Mouse (Mus musculus): ENCODE measurements around the gene Map3k20. TPM values are rescaled to one million over a fixed set of nuclear protein-coding genes. Genes with fewer than 3 reads are reported as not detected.

Map3k20 gene
- polyA plus RNA-seq, 1 experiment from 2014 or later, result 8.6 TPM

GRCm38 (mm10) chr2:72326491-72326890 is 41.1 kb downstream of the Map3k20 start:
- H3K4me2 ChIP-seq (replicated peaks), result no peak overlapping the region
- H3K9me3 ChIP-seq, result no peaks in the 10 kb centered on the region
- no peak for ATAC-seq (ENCODE audit: low FRiP score, low read depth)
- no peak overlapping the region for H3K9ac ChIP-seq (replicated peaks)
- H3K4me1 ChIP-seq, result peaks cover 12% of the 10 kb centered on the region
- no peaks in the 10 kb centered on the region for H3K27me3 ChIP-seq
- no peaks in the 10 kb centered on the region for H3K36me3 ChIP-seq
- no peak overlapping the region for H3K4me3 ChIP-seq
- no peak overlapping the region for H3K27ac ChIP-seq (replicated peaks)
- 33% methylated on average over 6 of the region's 6 CpGs for WGBS

GRCm38 (mm10) chr2:72328435-72328834 is 43.0 kb downstream of the Map3k20 start:
- WGBS, result 46% methylated on average over 3 of the region's 3 CpGs
- Histone ChIP-seq H3K4me2 (replicated peaks) (no peak overlapping the region), H3K36me3 (no peaks in the 10 kb centered on the region), H3K27me3 (no peaks in the 10 kb centered on the region), H3K27ac (replicated peaks) (no peak overlapping the region), H3K4me3 (no peak overlapping the region), H3K4me1 (peaks cover 10% of the 10 kb centered on the region), H3K9me3 (no peaks in the 10 kb centered on the region), H3K9ac (replicated peaks) (no peak overlapping the region)
- no peak for ATAC-seq (ENCODE audit: low FRiP score, low read depth)

GRCm38 (mm10) chr2:72330955-72331481 is 45.6 kb downstream of the Map3k20 start:
- Histone ChIP-seq H3K27me3 (no peaks in the 10 kb centered on the region), H3K9ac (replicated peaks) (no peak overlapping the region), H3K4me2 (replicated peaks) (no peak overlapping the region), H3K9me3 (no peaks in the 10 kb centered on the region), H3K4me1 (peaks cover 7% of the 10 kb centered on the region), H3K27ac (replicated peaks) (no peak overlapping the region), H3K4me3 (no peak overlapping the region), H3K36me3 (no peaks in the 10 kb centered on the region)
- ATAC-seq (ENCODE audit: low FRiP score, low read depth), result no peak
- 91% methylated on average over 12 of the region's 12 CpGs for WGBS

- Histone ChIP-seq H3K4me1 (no peaks in the 10 kb centered on the region), H3K4me3 (no peak overlapping the region), H3K9ac (replicated peaks) (no peak overlapping the region), H3K9me3 (no peaks in the 10 kb centered on the region), H3K36me3 (no peaks in the 10 kb centered on the region), H3K4me2 (replicated peaks) (no peak overlapping the region), H3K27ac (replicated peaks) (no peak overlapping the region), H3K27me3 (no peaks in the 10 kb centered on the region)
- no peak for ATAC-seq (ENCODE audit: low FRiP score, low read depth)
- 72% methylated on average over 4 of the region's 4 CpGs for WGBS
Measured at GRCm38 (mm10) chr2:72332067-72332466, 46.6 kb downstream of the Map3k20 start.

GRCm38 (mm10) chr2:72333210-72333609 is 47.8 kb downstream of the Map3k20 start:
- no peaks in the 10 kb centered on the region for H3K36me3 ChIP-seq
- no peak overlapping the region for H3K4me2 ChIP-seq (replicated peaks)
- H3K4me3 ChIP-seq, result no peak overlapping the region
- no peak overlapping the region for H3K9ac ChIP-seq (replicated peaks)
- H3K4me1 ChIP-seq, result no peaks in the 10 kb centered on the region
- H3K27ac ChIP-seq (replicated peaks), result no peak overlapping the region
- ATAC-seq (ENCODE audit: low FRiP score, low read depth), result no peak
- WGBS, result 84% methylated on average over 3 of the region's 3 CpGs
- no peaks in the 10 kb centered on the region for H3K27me3 ChIP-seq
- H3K9me3 ChIP-seq, result no peaks in the 10 kb centered on the region

GRCm38 (mm10) chr2:72336840-72337239 is 51.4 kb downstream of the Map3k20 start:
- no peak for ATAC-seq (ENCODE audit: low FRiP score, low read depth)
- Histone ChIP-seq H3K4me3 (no peak overlapping the region), H3K4me1 (no peaks in the 10 kb centered on the region), H3K36me3 (no peaks in the 10 kb centered on the region), H3K4me2 (replicated peaks) (no peak overlapping the region), H3K27ac (replicated peaks) (no peak overlapping the region), H3K9ac (replicated peaks) (no peak overlapping the region), H3K27me3 (no peaks in the 10 kb centered on the region), H3K9me3 (no peaks in the 10 kb centered on the region)
- 90% methylated on average over 3 of the region's 3 CpGs for WGBS

- H3K9ac ChIP-seq (replicated peaks), result no peak overlapping the region
- H3K4me1 ChIP-seq, result no peaks in the 10 kb centered on the region
- no peak overlapping the region for H3K27ac ChIP-seq (replicated peaks)
- H3K4me3 ChIP-seq, result no peak overlapping the region
- no peak for ATAC-seq (ENCODE audit: low FRiP score, low read depth)
- H3K36me3 ChIP-seq, result no peaks in the 10 kb centered on the region
- H3K4me2 ChIP-seq (replicated peaks), result no peak overlapping the region
- no peaks in the 10 kb centered on the region for H3K27me3 ChIP-seq
- 89% methylated on average over 3 of the region's 3 CpGs for WGBS
- no peaks in the 10 kb centered on the region for H3K9me3 ChIP-seq
Measured at GRCm38 (mm10) chr2:72345281-72345680, 59.8 kb downstream of the Map3k20 start.

- 80% methylated on average over 5 of the region's 5 CpGs for WGBS
- H3K9ac ChIP-seq (replicated peaks), result no peak overlapping the region
- no peaks in the 10 kb centered on the region for H3K27me3 ChIP-seq
- H3K9me3 ChIP-seq, result no peaks in the 10 kb centered on the region
- no peaks in the 10 kb centered on the region for H3K36me3 ChIP-seq
- no peaks in the 10 kb centered on the region for H3K4me1 ChIP-seq
- H3K27ac ChIP-seq (replicated peaks), result no peak overlapping the region
- no peak overlapping the region for H3K4me2 ChIP-seq (replicated peaks)
- H3K4me3 ChIP-seq, result no peak overlapping the region
- no peak for ATAC-seq (ENCODE audit: low FRiP score, low read depth)
Measured at GRCm38 (mm10) chr2:72351329-72351728, 65.9 kb downstream of the Map3k20 start.

- Histone ChIP-seq H3K4me1 (no peaks in the 10 kb centered on the region), H3K36me3 (no peaks in the 10 kb centered on the region), H3K4me3 (no peak overlapping the region), H3K27me3 (no peaks in the 10 kb centered on the region), H3K9me3 (no peaks in the 10 kb centered on the region), H3K27ac (replicated peaks) (no peak overlapping the region), H3K9ac (replicated peaks) (no peak overlapping the region), H3K4me2 (replicated peaks) (no peak overlapping the region)
- WGBS, result 93% methylated on average over 8 of the region's 8 CpGs
- no peak for ATAC-seq (ENCODE audit: low FRiP score, low read depth)
Measured at GRCm38 (mm10) chr2:72351776-72352175, 66.3 kb downstream of the Map3k20 start.

- no peak for ATAC-seq (ENCODE audit: low FRiP score, low read depth)
- Histone ChIP-seq H3K9me3 (no peaks in the 10 kb centered on the region), H3K27ac (replicated peaks) (no peak overlapping the region), H3K36me3 (no peaks in the 10 kb centered on the region), H3K4me2 (replicated peaks) (no peak overlapping the region), H3K4me3 (no peak overlapping the region), H3K27me3 (no peaks in the 10 kb centered on the region), H3K4me1 (no peaks in the 10 kb centered on the region), H3K9ac (replicated peaks) (no peak overlapping the region)
Measured at GRCm38 (mm10) chr2:72352756-72353155, 67.3 kb downstream of the Map3k20 start.

GRCm38 (mm10) chr2:72356471-72356870 is 71.0 kb downstream of the Map3k20 start:
- H3K9ac ChIP-seq (replicated peaks), result no peak overlapping the region
- WGBS, result 80% methylated on average over 10 of the region's 10 CpGs
- no peaks in the 10 kb centered on the region for H3K27me3 ChIP-seq
- H3K4me3 ChIP-seq, result no peak overlapping the region
- H3K4me2 ChIP-seq (replicated peaks), result no peak overlapping the region
- H3K9me3 ChIP-seq, result no peaks in the 10 kb centered on the region
- no peak for ATAC-seq (ENCODE audit: low FRiP score, low read depth)
- no peak overlapping the region for H3K27ac ChIP-seq (replicated peaks)
- H3K36me3 ChIP-seq, result no peaks in the 10 kb centered on the region
- peaks cover 8% of the 10 kb centered on the region; the same call in 1 of the 2 replicates for H3K4me1 ChIP-seq

GRCm38 (mm10) chr2:72361572-72361971 is 76.1 kb downstream of the Map3k20 start:
- H3K27ac ChIP-seq (replicated peaks), result no peak overlapping the region
- no peaks in the 10 kb centered on the region for H3K27me3 ChIP-seq
- no peak overlapping the region for H3K4me3 ChIP-seq
- H3K4me2 ChIP-seq (replicated peaks), result no peak overlapping the region
- no peaks in the 10 kb centered on the region for H3K36me3 ChIP-seq
- no peak for ATAC-seq (ENCODE audit: low FRiP score, low read depth)
- 33% methylated on average over 3 of the region's 3 CpGs for WGBS
- H3K9ac ChIP-seq (replicated peaks), result no peak overlapping the region
- H3K4me1 ChIP-seq, result peaks cover 12% of the 10 kb centered on the region; the same call in 1 of the 2 replicates
- no peaks in the 10 kb centered on the region for H3K9me3 ChIP-seq

- no peak for ATAC-seq (ENCODE audit: low FRiP score, low read depth)
- no peaks in the 10 kb centered on the region for H3K9me3 ChIP-seq
- H3K27me3 ChIP-seq, result no peaks in the 10 kb centered on the region
- H3K4me3 ChIP-seq, result no peak overlapping the region
- H3K9ac ChIP-seq (replicated peaks), result no peak overlapping the region
- no peak overlapping the region for H3K27ac ChIP-seq (replicated peaks)
- peaks cover 12% of the 10 kb centered on the region; the same call in 1 of the 2 replicates for H3K4me1 ChIP-seq
- 98% methylated on average over 1 of the region's 1 CpGs for WGBS
- no peak overlapping the region for H3K4me2 ChIP-seq (replicated peaks)
- H3K36me3 ChIP-seq, result no peaks in the 10 kb centered on the region
Measured at GRCm38 (mm10) chr2:72363449-72363848, 78.0 kb downstream of the Map3k20 start.
